Mouse (Mus musculus): ENCODE results near the gene Lhx9. TPM values are rescaled to one million over a fixed set of nuclear protein-coding genes. Genes with fewer than 3 reads are reported as not detected.

The Lhx9 gene
- total and polyA plus RNA-seq, 3 experiments: not detected

DNA sequence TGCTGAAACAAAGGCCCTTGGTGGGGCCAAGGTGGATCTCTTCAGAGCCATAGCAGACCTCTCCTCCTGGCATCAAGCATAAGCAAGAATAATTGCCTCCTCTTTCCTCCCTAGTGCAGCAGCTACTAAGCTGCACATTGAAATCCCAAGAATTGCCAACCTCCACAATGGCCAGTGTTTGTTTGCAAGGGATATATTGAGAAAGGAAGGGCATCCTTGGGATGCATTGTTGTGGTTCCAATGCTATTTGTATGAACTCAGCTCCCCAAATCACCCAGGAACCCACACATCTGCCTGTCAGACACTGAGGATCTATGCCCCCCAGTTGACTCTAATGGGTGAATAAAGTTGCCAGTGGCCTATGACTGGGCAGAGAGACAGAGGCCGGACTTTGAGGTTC, 2.4 kb upstream of the Lhx9 start:
- intact Hi-C loops (cut with DNase I): loop anchor here (10.0 kb wide), 1 partner anchor 946 kb away; no protein-coding TSS in a partner anchor
- Histone ChIP-seq H3K4me1 (ENCODE audit: control insufficient read depth, insufficient read depth, low read length) (no peaks in the 10 kb centered on the region), H3K4me3 (no peak overlapping the region), H3K27ac (no peak overlapping the region), H3K27me3 (ENCODE audit: control insufficient read depth, insufficient read depth, low read length) (peaks cover 20% of the 10 kb centered on the region), H3K36me3 (ENCODE audit: control insufficient read depth, insufficient read depth, low read length) (0 out of 2 replicates have a peak, but pooled peaks cover 1% of the 10 kb centered on the region), H3K9ac (ENCODE audit: low read depth, low read length) (no peak overlapping the region), H3K79me2 (replicated peaks; ENCODE audit: control insufficient read depth, insufficient read depth, low read length) (no peaks in the 10 kb centered on the region)
- no peak for TF ChIP-seq EP300 (IDR thresholded peaks at IDR 0.05; ENCODE audit: insufficient read depth, low read depth, low read length)
- no peak for TF ChIP-seq CTCF (IDR thresholded peaks at IDR 0.05)
- no peak for TF ChIP-seq POLR2A (IDR thresholded peaks at IDR 0.05; ENCODE audit: insufficient read depth, low read depth, low read length)
- WGBS: 91% methylated on average over 1 of the region's 1 CpGs
- DNase-seq: no peak

- Histone ChIP-seq H3K9ac (ENCODE audit: low read depth, low read length) (no peak overlapping the region), H3K27me3 (ENCODE audit: control insufficient read depth, insufficient read depth, low read length) (peaks cover 20% of the 10 kb centered on the region), H3K36me3 (ENCODE audit: control insufficient read depth, insufficient read depth, low read length) (no peaks in the 10 kb centered on the region), H3K4me3 (no peak overlapping the region), H3K4me1 (ENCODE audit: control insufficient read depth, insufficient read depth, low read length) (no peaks in the 10 kb centered on the region), H3K79me2 (replicated peaks; ENCODE audit: control insufficient read depth, insufficient read depth, low read length) (no peaks in the 10 kb centered on the region), H3K27ac (no peak overlapping the region)
- TF ChIP-seq POLR2A (IDR thresholded peaks at IDR 0.05; ENCODE audit: insufficient read depth, low read depth, low read length) (no peak), CTCF (IDR thresholded peaks at IDR 0.05) (no peak), EP300 (IDR thresholded peaks at IDR 0.05; ENCODE audit: insufficient read depth, low read depth, low read length) (no peak)
- intact Hi-C loops (cut with DNase I): loop anchor here (10.0 kb wide), 1 partner anchor 945 kb away; no protein-coding TSS in a partner anchor
- 81% methylated on average over 3 of the region's 4 CpGs for WGBS
- DNase-seq: no peak
Measured at GRCm38 (mm10) chr1:138850161-138850539, 1.8 kb upstream of the Lhx9 start.

DNA sequence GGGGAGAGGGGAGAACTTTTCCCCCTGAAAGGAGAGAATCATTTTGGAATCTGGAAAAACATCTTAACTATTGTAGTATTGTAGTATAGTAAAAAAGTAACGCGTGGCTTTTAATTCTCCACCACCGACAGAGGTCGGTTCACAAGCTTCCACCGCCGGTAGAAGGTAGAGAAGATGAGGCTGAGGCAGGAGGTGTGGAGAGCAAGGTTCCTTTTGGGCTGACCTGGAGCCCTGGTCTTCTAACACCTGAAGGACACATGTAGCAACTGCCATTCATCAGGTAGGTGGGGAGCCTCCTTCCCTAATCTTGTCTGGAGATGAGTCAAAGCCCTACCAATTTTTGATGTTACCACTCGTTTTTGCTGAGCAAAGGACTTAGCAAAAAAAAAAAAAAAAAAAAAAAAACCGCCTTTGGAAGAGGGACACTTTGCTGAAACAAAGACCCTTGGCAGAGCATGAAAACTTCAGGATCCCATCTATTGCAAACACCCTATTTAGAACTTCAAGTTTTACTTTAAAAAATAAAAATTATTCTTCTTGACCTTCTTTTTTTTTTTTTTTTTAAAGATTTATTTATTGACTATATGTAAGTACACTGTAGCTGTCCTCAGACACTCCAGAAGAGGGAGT, 1.3 kb upstream of the Lhx9 start:
- Histone ChIP-seq H3K79me2 (replicated peaks; ENCODE audit: control insufficient read depth, insufficient read depth, low read length) (no peaks in the 10 kb centered on the region), H3K27me3 (ENCODE audit: control insufficient read depth, insufficient read depth, low read length) (peaks cover 20% of the 10 kb centered on the region), H3K36me3 (ENCODE audit: control insufficient read depth, insufficient read depth, low read length) (no peaks in the 10 kb centered on the region), H3K27ac (no peak overlapping the region), H3K4me3 (no peak overlapping the region), H3K4me1 (ENCODE audit: control insufficient read depth, insufficient read depth, low read length) (no peaks in the 10 kb centered on the region), H3K9ac (ENCODE audit: low read depth, low read length) (no peak overlapping the region)
- 38% methylated on average over 8 of the region's 8 CpGs for WGBS
- no peak for DNase-seq
- no peak for TF ChIP-seq CTCF (IDR thresholded peaks at IDR 0.05)
- no peak for TF ChIP-seq POLR2A (IDR thresholded peaks at IDR 0.05; ENCODE audit: insufficient read depth, low read depth, low read length)
- no peak for TF ChIP-seq EP300 (IDR thresholded peaks at IDR 0.05; ENCODE audit: insufficient read depth, low read depth, low read length)
- intact Hi-C loops (cut with DNase I): loop anchor here (10.0 kb wide), 2 partner anchors 575 to 945 kb away; partner anchors contain the start of gene Zbtb41

GRCm38 (mm10) chr1:138848026-138848425, 351 bp downstream of the Lhx9 start:
- WGBS: under 1% methylated on average over 16 of the region's 16 CpGs
- TF ChIP-seq CTCF (IDR thresholded peaks at IDR 0.05): no peak
- TF ChIP-seq EP300 (IDR thresholded peaks at IDR 0.05; ENCODE audit: insufficient read depth, low read depth, low read length): no peak
- no peak for TF ChIP-seq POLR2A (IDR thresholded peaks at IDR 0.05; ENCODE audit: insufficient read depth, low read depth, low read length)
- peak overlapping the region; percentile 15 for H3K4me3 ChIP-seq
- H3K4me1 ChIP-seq (ENCODE audit: control insufficient read depth, insufficient read depth, low read length): peaks cover 3% of the 10 kb centered on the region
- no peaks in the 10 kb centered on the region for H3K79me2 ChIP-seq (replicated peaks; ENCODE audit: control insufficient read depth, insufficient read depth, low read length)
- H3K9ac ChIP-seq (ENCODE audit: low read depth, low read length): no peak overlapping the region
- DNase-seq: no peak
- intact Hi-C loops (cut with DNase I): loop anchor here (10.0 kb wide), 1 partner anchor 577 kb away; the partner anchor contains the start of gene Zbtb41
- no peak overlapping the region for H3K27ac ChIP-seq
- peaks cover 30% of the 10 kb centered on the region for H3K27me3 ChIP-seq (ENCODE audit: control insufficient read depth, insufficient read depth, low read length)
- H3K36me3 ChIP-seq (ENCODE audit: control insufficient read depth, insufficient read depth, low read length): no peaks in the 10 kb centered on the region

DNA sequence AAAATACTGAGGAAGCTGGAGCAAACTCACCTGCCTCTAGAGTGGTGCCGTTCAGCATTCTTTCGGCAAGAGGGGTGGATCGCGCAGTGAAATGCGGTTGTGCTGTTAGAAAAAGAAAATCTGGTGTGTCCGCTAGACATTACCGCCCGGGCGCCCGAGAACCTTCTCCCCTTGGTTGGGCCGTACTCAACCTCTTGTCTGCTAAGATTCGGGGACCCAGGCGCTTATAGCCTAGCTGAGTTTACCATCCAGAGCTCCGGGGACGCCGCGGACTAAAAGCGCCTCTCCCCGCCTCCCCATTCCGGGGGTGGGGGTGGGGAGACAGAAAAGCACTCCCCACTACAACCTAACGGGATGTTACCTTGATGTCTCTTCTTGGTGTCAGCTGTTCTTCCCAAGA, 1.2 kb downstream of the Lhx9 start:
- Histone ChIP-seq H3K27ac (no peak overlapping the region), H3K4me1 (ENCODE audit: control insufficient read depth, insufficient read depth, low read length) (peaks cover 3% of the 10 kb centered on the region), H3K4me3 (no peak overlapping the region), H3K27me3 (ENCODE audit: control insufficient read depth, insufficient read depth, low read length) (peaks cover 34% of the 10 kb centered on the region), H3K36me3 (ENCODE audit: control insufficient read depth, insufficient read depth, low read length) (no peaks in the 10 kb centered on the region), H3K9ac (ENCODE audit: low read depth, low read length) (no peak overlapping the region), H3K79me2 (replicated peaks; ENCODE audit: control insufficient read depth, insufficient read depth, low read length) (no peaks in the 10 kb centered on the region)
- no peak for DNase-seq
- 4% methylated on average over 21 of the region's 21 CpGs for WGBS
- no peak for TF ChIP-seq POLR2A (IDR thresholded peaks at IDR 0.05; ENCODE audit: insufficient read depth, low read depth, low read length)
- TF ChIP-seq EP300 (IDR thresholded peaks at IDR 0.05; ENCODE audit: insufficient read depth, low read depth, low read length): no peak
- TF ChIP-seq CTCF (IDR thresholded peaks at IDR 0.05): no peak
- intact Hi-C loops (cut with DNase I): loop anchor here (10.0 kb wide), 1 partner anchor 578 kb away; the partner anchor contains the start of gene Zbtb41

GRCm38 (mm10) chr1:138846581-138846980, 1.8 kb downstream of the Lhx9 start:
- H3K36me3 ChIP-seq (ENCODE audit: control insufficient read depth, insufficient read depth, low read length): no peaks in the 10 kb centered on the region
- H3K4me1 ChIP-seq (ENCODE audit: control insufficient read depth, insufficient read depth, low read length): peaks cover 3% of the 10 kb centered on the region
- TF ChIP-seq EP300 (IDR thresholded peaks at IDR 0.05; ENCODE audit: insufficient read depth, low read depth, low read length) (no peak), POLR2A (IDR thresholded peaks at IDR 0.05; ENCODE audit: insufficient read depth, low read depth, low read length) (no peak), CTCF (IDR thresholded peaks at IDR 0.05) (no peak)
- peaks cover 38% of the 10 kb centered on the region for H3K27me3 ChIP-seq (ENCODE audit: control insufficient read depth, insufficient read depth, low read length)
- H3K27ac ChIP-seq: no peak overlapping the region
- WGBS: 26% methylated on average over 9 of the region's 9 CpGs
- intact Hi-C loops (cut with DNase I): loop anchor here (10.0 kb wide), 1 partner anchor 578 kb away; the partner anchor contains the start of gene Zbtb41
- H3K79me2 ChIP-seq (replicated peaks; ENCODE audit: control insufficient read depth, insufficient read depth, low read length): no peaks in the 10 kb centered on the region
- H3K4me3 ChIP-seq: no peak overlapping the region
- H3K9ac ChIP-seq (ENCODE audit: low read depth, low read length): no peak overlapping the region
- no peak for DNase-seq
